Mouse (Mus musculus) testis, adult 2 months (tissue): ENCODE results near the gene Adam33.

Experiments used
- CTCF ChIP-seq: fragments of 200-500 bp; IDR thresholded peaks from 2 replicates; pipeline ENCODE4 v1.5.1; 2012; ENCODE audit warnings: low read depth, mild to moderate bottlenecking, inconsistent platforms, low read length, moderate library complexity; ENCODE audit not compliant: control insufficient read depth, insufficient read depth, insufficient replicate concordance
- POLR2A ChIP-seq: fragments of 200-500 bp; IDR thresholded peaks from 2 replicates; pipeline ENCODE4 v1.6.1; 2012; ENCODE audit warnings: low read depth, mild to moderate bottlenecking, inconsistent platforms, low read length, moderate library complexity; ENCODE audit not compliant: control insufficient read depth

DNA sequence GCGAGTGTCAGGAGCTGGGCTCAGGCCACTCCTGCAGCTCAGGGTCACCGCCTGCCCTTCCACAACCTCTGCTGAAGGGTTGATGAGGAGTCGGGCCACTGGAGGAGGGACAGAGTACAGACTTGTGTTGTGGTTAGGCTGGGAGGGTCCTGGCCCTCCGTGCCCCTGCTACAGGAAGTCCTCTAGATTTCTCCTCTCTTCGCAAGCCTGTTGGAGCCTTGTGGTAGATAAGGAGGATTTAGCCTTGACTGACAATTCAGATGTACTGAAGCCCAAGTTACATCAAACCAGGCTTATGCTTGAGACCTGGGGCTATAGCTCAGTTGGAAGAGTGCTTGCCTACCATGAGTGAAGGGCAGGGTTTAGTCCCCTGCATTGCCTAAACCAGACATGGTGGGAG, 16.9 kb upstream of the Adam33 start:
- TF ChIP-seq CTCF (no peak), POLR2A (no peak)
